Mouse (Mus musculus) kidney, postnatal 0 days (tissue): ENCODE results near the gene Ttc28. TPM values are rescaled to one million over a fixed set of nuclear protein-coding genes. Genes with fewer than 3 reads are reported as not detected.

Experiments used
- ATAC-seq: fragments of 200-750 bp; cut with Nextera tagmentation; replicated peaks from 2 replicates; pipeline ENCODE4 v1.8.0; 2017; ENCODE audit warnings: low read depth, moderate number of reproducible peaks, moderate TSS enrichment, moderate library complexity; ENCODE audit not compliant: low FRiP score
- DNase-seq: peaks from one replicate; pipeline ENCODE4 v3.0.0-alpha.2; 2016; ENCODE audit warnings: low spot score
- H3K27ac ChIP-seq: fragments of 300-500 bp; sonication (generic); 2 replicates; pipeline ENCODE4 v1.5.1; 2014; ENCODE audit warnings: mild to moderate bottlenecking
- H3K27me3 ChIP-seq: fragments of 300-500 bp; sonication (generic); 2 replicates; pipeline ENCODE4 v1.6.1; 2014; ENCODE audit warnings: low read length, mixed read lengths; ENCODE audit not compliant: insufficient read depth
- H3K36me3 ChIP-seq: fragments of 300-500 bp; sonication (generic); 2 replicates; pipeline ENCODE4 v1.6.1; 2014; ENCODE audit warnings: low read length, mixed read lengths; ENCODE audit not compliant: insufficient read depth
- H3K4me1 ChIP-seq: fragments of 300-500 bp; sonication (generic); replicated peaks from 2 replicates; pipeline ENCODE4 v1.6.1; 2014; ENCODE audit warnings: antibody characterized with exemption, low read length, mixed read lengths; ENCODE audit not compliant: insufficient read depth
- H3K4me2 ChIP-seq: fragments of 300-500 bp; sonication (generic); 2 replicates; pipeline ENCODE4 v1.6.1; 2014; ENCODE audit warnings: mild to moderate bottlenecking, low read length, moderate library complexity, mixed read lengths
- H3K4me3 ChIP-seq: fragments of 300-500 bp; sonication (generic); replicated peaks from 2 replicates; pipeline ENCODE4 v1.5.1; 2014; ENCODE audit warnings: low read depth, low read length
- H3K9ac ChIP-seq: fragments of 300-500 bp; sonication (generic); 2 replicates; pipeline ENCODE4 v1.6.1; 2014; ENCODE audit warnings: low read depth, low read length
- H3K9me3 ChIP-seq: fragments of 300-500 bp; sonication (generic); replicated peaks from 2 replicates; pipeline ENCODE4 v1.6.1; 2016; ENCODE audit warnings: low read length, inconsistent platforms, mixed read lengths
- CTCF ChIP-seq: IDR thresholded peaks from 2 replicates; pipeline ENCODE4 v1.5.1; 2016; ENCODE audit warnings: antibody characterized with exemption, low read depth, mild to moderate bottlenecking, moderate library complexity
- WGBS: fragments of 180-500 bp; shearing (Covaris S2); extraction: QIAGEN DNeasy Blood & Tissue Kit; methylation state at CpG from one replicate; pipeline ENCODE4 v1.1.7; 2014; 5-methylcytosine and 5-hydroxymethylcytosine counted together
- polyA plus RNA-seq: library from polyadenylated mRNA; unstranded; fragments of >200 nt; fragmentation: Nextera tagmentation; extraction: Ambion mirVana; gene quantifications from 2 replicates; pipeline ENCODE4 v1.2.1, GENCODE M21; 2015

Ttc28 gene
- polyA plus RNA-seq, 1 experiment from 2014 or later: 8.1 TPM

DNA sequence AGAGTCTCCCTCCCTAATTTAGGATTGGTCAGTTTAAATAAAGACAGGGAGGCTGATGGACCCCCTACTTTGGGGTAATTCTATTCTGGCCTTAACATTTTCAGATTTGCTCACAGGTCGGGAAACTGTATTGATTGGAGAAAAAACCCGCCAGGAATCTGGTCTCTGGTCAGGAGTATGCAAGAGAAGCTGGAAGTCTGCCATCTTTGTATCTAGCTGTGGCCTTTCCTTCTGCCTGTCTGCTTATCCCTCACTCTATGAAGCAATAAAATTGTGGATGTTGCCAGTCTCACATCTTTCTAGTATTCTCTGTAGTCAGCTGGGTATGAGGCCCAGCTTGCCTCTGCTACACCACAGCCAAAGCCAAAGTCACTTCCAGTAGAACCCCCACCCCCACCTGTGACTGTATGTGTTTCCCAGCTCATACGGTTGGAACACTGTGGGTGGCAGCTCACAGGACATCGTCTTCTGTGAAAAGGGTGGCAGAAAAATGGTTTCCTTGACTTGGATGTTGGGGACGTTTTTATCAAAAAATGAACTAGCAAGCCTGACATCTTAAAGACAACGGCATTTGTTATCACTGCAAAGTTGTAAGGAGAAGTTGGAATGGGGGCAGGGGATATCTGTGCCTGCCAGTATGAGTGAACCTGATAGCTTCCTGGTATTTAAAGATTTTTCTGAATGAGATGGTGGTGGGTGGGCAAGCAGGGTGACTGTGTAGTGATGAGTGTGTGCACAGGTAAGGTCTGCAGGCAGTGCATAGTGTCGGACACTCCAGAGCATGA is 281.7 kb downstream of the Ttc28 start:
- Histone ChIP-seq H3K4me1 (peaks cover 13% of the 10 kb centered on the region; the same call in 1 of the 2 replicates), H3K9ac (no peak overlapping the region), H3K36me3 (no peaks in the 10 kb centered on the region), H3K4me3 (no peak overlapping the region), H3K27ac (no peak overlapping the region), H3K4me2 (no peak overlapping the region), H3K9me3 (no peaks in the 10 kb centered on the region), H3K27me3 (no peaks in the 10 kb centered on the region)
- 75% methylated on average over 7 of the region's 7 CpGs for WGBS
- no peak for TF ChIP-seq CTCF
- ATAC-seq (no peak), DNase-seq (no peak)

- H3K9ac ChIP-seq: no peak overlapping the region
- DNase-seq (no peak), ATAC-seq (no peak)
- H3K27me3 ChIP-seq: no peaks in the 10 kb centered on the region
- TF ChIP-seq CTCF: no peak
- no peaks in the 10 kb centered on the region for H3K9me3 ChIP-seq
- no peak overlapping the region for H3K4me2 ChIP-seq
- 42% methylated on average over 6 of the region's 6 CpGs for WGBS
- H3K27ac ChIP-seq: no peak overlapping the region
- peaks cover 13% of the 10 kb centered on the region; the same call in 1 of the 2 replicates for H3K4me1 ChIP-seq
- no peaks in the 10 kb centered on the region for H3K36me3 ChIP-seq
- no peak overlapping the region for H3K4me3 ChIP-seq
Observed at GRCm38 (mm10) chr5:111162857-111163256, 283.3 kb downstream of the Ttc28 start.

GRCm38 (mm10) chr5:111163377-111163776 is 283.8 kb downstream of the Ttc28 start:
- no peak overlapping the region for H3K9ac ChIP-seq
- no peak overlapping the region for H3K27ac ChIP-seq

GRCm38 (mm10) chr5:111164348-111164920 is 284.8 kb downstream of the Ttc28 start:
- Histone ChIP-seq H3K4me1 (peaks cover 7% of the 10 kb centered on the region; the same call in 1 of the 2 replicates), H3K4me2 (no peak overlapping the region), H3K9me3 (no peaks in the 10 kb centered on the region), H3K36me3 (no peaks in the 10 kb centered on the region), H3K27ac (no peak overlapping the region), H3K27me3 (no peaks in the 10 kb centered on the region), H3K9ac (no peak overlapping the region), H3K4me3 (no peak overlapping the region)
- ATAC-seq: no peak
- peak; percentile 73 for DNase-seq
- TF ChIP-seq CTCF: no peak
- 21% methylated on average over 9 of the region's 9 CpGs for WGBS

More at GRCm38 (mm10) chr5:111163377-111163776, 283.8 kb downstream of the Ttc28 start:
- H3K4me1 ChIP-seq: peaks cover 13% of the 10 kb centered on the region; the same call in 1 of the 2 replicates
- ATAC-seq (no peak), DNase-seq (peak; percentile 62)
- H3K4me2 ChIP-seq: no peak overlapping the region
- TF ChIP-seq CTCF: no peak
- 42% methylated on average over 11 of the region's 11 CpGs for WGBS
- no peaks in the 10 kb centered on the region for H3K36me3 ChIP-seq
- H3K27me3 ChIP-seq: no peaks in the 10 kb centered on the region
- no peak overlapping the region for H3K4me3 ChIP-seq
- no peaks in the 10 kb centered on the region for H3K9me3 ChIP-seq

DNA sequence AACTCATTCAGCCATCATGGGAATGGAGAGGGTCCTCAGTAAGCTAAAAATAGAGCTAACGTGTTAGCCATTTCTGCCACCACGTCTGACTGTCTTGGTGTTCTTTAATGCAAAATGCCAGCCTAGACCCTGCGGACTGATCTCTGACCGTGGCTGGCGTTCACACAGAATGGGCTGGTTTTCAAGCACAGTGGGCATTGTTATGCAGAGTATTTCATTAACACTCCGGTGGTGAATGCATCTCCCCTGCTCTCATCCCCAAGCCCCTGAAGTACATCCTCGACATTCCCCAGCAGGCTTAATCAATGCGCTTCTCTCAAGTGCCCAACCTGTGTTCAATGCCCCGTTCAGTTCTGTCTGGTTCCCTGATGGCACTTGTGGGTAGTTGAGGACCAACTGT is 290.8 kb downstream of the Ttc28 start:
- ATAC-seq (no peak), DNase-seq (no peak)
- H3K9me3 ChIP-seq: no peaks in the 10 kb centered on the region
- 69% methylated on average over 9 of the region's 9 CpGs for WGBS
- H3K27me3 ChIP-seq: no peaks in the 10 kb centered on the region
- TF ChIP-seq CTCF: no peak
- no peak overlapping the region for H3K4me3 ChIP-seq
- no peaks in the 10 kb centered on the region for H3K36me3 ChIP-seq
- peaks cover 7% of the 10 kb centered on the region; the same call in 1 of the 2 replicates for H3K4me1 ChIP-seq
- H3K9ac ChIP-seq: no peak overlapping the region
- H3K4me2 ChIP-seq: no peak overlapping the region
- H3K27ac ChIP-seq: no peak overlapping the region

- H3K4me3 ChIP-seq: peak overlapping the region; percentile 15; the same call in 1 of the 2 replicates
- ATAC-seq (peak; percentile 77), DNase-seq (peak; percentile 92)
- peaks cover 32% of the 10 kb centered on the region for H3K4me1 ChIP-seq
- peak overlapping the region; percentile 70 for H3K27ac ChIP-seq
- WGBS: 20% methylated on average over 12 of the region's 12 CpGs
- H3K9me3 ChIP-seq: no peaks in the 10 kb centered on the region
- H3K27me3 ChIP-seq: no peaks in the 10 kb centered on the region
- H3K9ac ChIP-seq: 0 out of 2 replicates have a peak overlapping the region, but pooled peaks have one; percentile 27
- TF ChIP-seq CTCF: peak; percentile 3; the same call in 1 of the 2 replicates
- no peaks in the 10 kb centered on the region for H3K36me3 ChIP-seq
- H3K4me2 ChIP-seq: peak overlapping the region; percentile 47
Observed at GRCm38 (mm10) chr5:111175410-111175809, 295.8 kb downstream of the Ttc28 start.
